Mouse (Mus musculus): Measurements from ENCODE around the gene Ranbp1.

GRCm38 (mm10) chr16:18229622-18230021 lies 18.9 kb downstream of the Ranbp1 start:
- no peak for TF ChIP-seq CTCF (IDR thresholded peaks at IDR 0.05; ENCODE audit: low read depth)
- no peak for TF ChIP-seq EP300 (IDR thresholded peaks at IDR 0.05; ENCODE audit: low read depth)

Data from heart, postnatal 0 days (tissue).